Mouse (Mus musculus): ENCODE measurements around the gene Endov. TPM values are rescaled to one million over a fixed set of nuclear protein-coding genes. Genes with fewer than 3 reads are reported as not detected.

The Endov gene
- polyA plus RNA-seq, 1 experiment from 2014 or later = 10.9 TPM

DNA sequence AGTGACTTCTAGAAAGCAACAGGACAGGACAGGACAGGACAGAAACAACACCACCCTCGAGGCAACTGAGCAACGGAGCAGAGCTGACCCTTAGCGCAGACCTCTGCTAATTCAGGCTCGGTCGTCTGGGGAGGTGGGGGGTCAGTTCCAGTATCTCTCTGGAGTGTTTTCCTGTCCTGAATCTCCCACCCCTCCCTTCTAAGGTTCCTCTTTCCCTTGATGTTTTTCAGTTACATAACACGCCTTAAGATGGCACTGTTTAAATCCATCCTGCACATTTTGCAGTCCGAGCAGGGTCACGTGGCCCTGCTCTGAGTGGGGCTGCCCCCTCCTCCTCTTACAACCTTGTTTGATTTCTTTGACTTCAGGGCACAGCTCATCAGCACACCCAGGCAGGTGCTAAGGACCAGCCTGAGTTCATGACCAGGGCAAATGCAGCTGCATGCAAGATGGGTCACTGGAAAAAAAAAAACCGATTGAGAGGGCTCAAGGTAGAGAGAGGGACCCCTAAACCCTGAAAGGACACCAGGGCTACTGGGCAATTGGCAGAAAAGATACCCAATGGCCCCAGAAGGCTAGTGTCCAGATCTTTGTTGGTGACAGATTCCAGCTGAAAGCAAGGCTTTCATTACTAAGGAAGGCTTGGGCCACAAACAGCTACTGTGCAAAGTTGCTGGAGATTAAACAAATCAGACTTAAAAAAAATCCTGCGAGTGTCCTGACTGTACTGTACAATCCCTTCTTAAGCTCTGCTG is 54.8 kb downstream of the Endov start:
- peak overlapping the region; percentile 100 for H3K4me2 ChIP-seq (ENCODE audit: low read depth, low read length)
- no peak overlapping the region for H3K9ac ChIP-seq (ENCODE audit: low read depth, low read length)
- H3K27me3 ChIP-seq (replicated peaks; ENCODE audit: control insufficient read depth, insufficient read depth, low read length) = peaks cover 90% of the 10 kb centered on the region
- H3K9me3 ChIP-seq (ENCODE audit: control insufficient read depth, low read length) = no peaks in the 10 kb centered on the region
- H3K4me1 ChIP-seq (ENCODE audit: control insufficient read depth, insufficient read depth, low read length) = peaks cover 20% of the 10 kb centered on the region
- 4% methylated on average over 10 of the region's 10 CpGs for WGBS
- ATAC-seq (ENCODE audit: low read depth) (no peak), DNase-seq (ENCODE audit: low spot score) (no peak)
- H3K36me3 ChIP-seq (ENCODE audit: control insufficient read depth, insufficient read depth, low read length) = no peaks in the 10 kb centered on the region
- peak overlapping the region; percentile 54 for H3K4me3 ChIP-seq (ENCODE audit: low read depth, low read length)
- H3K27ac ChIP-seq (replicated peaks; ENCODE audit: low read depth, low read length) = no peak overlapping the region

DNA sequence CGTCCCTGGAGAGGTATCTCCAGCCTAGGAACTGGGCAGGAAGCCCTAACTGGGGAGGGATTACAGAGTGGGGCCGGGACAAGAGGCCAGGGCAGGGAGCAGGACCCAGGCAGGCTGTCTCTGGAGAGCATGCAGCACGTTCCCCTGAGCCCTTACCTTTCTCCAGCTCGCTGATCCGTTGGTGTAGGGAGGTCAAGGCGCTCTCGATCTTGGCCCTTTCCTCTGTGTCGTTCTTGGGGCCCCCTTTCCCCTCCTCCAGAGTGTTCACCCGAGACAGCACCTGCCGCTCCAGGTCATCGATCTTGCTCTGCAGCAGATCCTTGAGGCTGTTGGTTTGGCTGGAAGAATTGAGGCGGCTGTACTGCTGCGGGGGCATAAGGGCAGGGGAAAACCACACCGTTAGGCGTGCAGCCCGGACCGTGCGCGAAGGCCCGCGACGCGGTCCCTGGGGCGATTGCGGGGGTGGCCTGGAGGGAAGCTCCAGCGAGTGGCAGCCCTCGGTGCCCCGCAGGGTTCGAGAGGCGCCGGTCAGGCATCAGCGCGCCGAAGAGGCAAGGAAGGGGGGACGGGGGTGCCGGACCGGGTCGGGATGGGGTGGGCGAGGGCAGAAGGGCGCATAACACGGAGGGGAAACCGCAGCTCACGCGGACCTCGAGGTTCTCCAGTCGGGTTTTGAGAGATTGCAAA is 55.5 kb downstream of the Endov start:
- DNase-seq (ENCODE audit: low spot score) = no peak
- H3K4me1 ChIP-seq (ENCODE audit: control insufficient read depth, insufficient read depth, low read length) = peaks cover 20% of the 10 kb centered on the region

DNA sequence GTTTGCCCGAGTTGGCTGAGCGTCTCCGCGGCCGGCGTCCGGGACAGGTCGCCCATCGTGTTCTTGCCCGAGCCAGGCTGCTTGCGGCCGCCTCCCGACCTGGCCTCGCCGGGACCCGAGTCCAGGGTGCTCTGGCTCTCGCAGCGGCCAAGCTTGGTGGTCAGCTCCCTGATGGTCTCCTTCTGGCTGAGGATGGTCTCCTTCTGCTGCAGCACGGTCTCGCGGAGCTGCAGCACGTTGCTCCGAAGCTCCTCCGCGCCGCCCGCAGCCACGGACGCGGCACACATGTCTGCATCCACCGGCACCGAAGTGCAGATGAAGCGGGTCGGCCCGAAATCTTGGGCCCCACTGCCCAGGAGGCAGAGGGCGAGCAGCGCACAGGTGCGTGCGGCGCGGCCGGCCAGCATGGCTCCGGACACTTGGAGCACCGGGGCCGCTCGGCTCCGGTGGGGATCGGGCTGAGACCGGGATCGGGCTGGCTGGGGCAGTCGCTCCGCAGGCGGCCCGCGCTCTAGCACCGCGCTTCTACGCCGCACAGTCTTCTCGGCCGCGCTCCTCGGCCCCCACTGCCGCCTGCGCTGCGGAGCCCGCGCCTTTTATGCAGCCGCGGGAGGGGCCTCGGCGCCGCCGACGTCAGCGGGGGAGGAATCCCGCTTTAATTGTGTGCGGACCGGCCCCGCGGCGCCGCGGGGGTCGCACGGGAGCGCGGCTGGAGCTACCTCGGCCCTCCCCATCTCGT is 56.2 kb downstream of the Endov start, which contains the start of gene Nptx1:
Gene Nptx1, minus strand, starts transcription at position 571 of the 739 bp plus-strand sequence.
- Histone ChIP-seq H3K9ac (ENCODE audit: low read depth, low read length) (peak within 1 kb of the TSS; percentile 60), H3K4me1 (ENCODE audit: control insufficient read depth, insufficient read depth, low read length) (peaks cover 20% of the 10 kb centered on the region), H3K9me3 (ENCODE audit: control insufficient read depth, low read length) (no peaks in the 10 kb centered on the region), H3K36me3 (ENCODE audit: control insufficient read depth, insufficient read depth, low read length) (no peaks in the 10 kb centered on the region), H3K27me3 (replicated peaks; ENCODE audit: control insufficient read depth, insufficient read depth, low read length) (peaks cover 91% of the 10 kb centered on the region), H3K4me3 (ENCODE audit: low read depth, low read length) (peak within 1 kb of the TSS; percentile 54), H3K27ac (replicated peaks; ENCODE audit: low read depth, low read length) (no peak within 1 kb of the TSS), H3K4me2 (ENCODE audit: low read depth, low read length) (peak within 1 kb of the TSS; percentile 100)
- 0% methylated on average over 34 of the region's 90 CpGs for WGBS
- DNase-seq (ENCODE audit: low spot score) = no peak
- peak; percentile 35; the same call in 1 of the 2 replicates for ATAC-seq (ENCODE audit: low read depth)

More for the DNA sequence above, 55.5 kb downstream of the Endov start:
- under 1% methylated on average over 34 of the region's 46 CpGs for WGBS
- Histone ChIP-seq H3K9ac (ENCODE audit: low read depth, low read length) (peak overlapping the region; percentile 60), H3K36me3 (ENCODE audit: control insufficient read depth, insufficient read depth, low read length) (no peaks in the 10 kb centered on the region), H3K27me3 (replicated peaks; ENCODE audit: control insufficient read depth, insufficient read depth, low read length) (peaks cover 96% of the 10 kb centered on the region), H3K27ac (replicated peaks; ENCODE audit: low read depth, low read length) (no peak overlapping the region), H3K4me3 (ENCODE audit: low read depth, low read length) (peak overlapping the region; percentile 54), H3K9me3 (ENCODE audit: control insufficient read depth, low read length) (no peaks in the 10 kb centered on the region), H3K4me2 (ENCODE audit: low read depth, low read length) (peak overlapping the region; percentile 100)
- ATAC-seq (ENCODE audit: low read depth) = no peak

DNA sequence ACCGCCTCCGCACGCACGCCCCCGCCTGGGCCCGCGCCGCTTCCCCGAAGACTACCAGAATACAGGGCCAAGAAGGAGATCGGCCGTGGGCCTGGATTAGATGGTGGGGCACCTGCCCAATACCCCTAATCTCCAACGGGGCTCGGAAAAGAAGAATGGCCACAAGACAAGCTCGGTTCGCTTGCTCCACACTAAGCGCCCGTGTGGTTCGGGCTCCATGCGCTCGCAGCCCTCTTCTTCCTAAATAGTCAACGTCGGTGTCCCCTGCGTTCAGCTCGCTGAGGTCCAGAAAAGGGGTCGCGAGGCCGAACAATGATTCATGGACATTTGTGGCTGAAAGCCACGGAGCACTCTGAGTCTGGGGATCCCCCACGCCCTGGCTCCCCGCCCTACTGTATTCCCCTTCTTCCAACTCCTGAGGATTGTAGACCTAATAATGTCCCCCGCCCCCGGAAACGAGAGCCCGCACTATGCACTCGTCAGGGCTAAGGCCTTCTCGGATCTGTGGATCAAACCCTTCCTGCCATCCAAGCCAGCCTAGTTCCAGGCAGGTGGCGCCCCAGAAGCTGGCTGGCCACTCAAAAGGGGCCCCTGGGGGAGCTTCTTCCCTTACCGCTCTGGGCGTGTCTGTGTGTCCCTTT is 56.9 kb downstream of the Endov start:
- DNase-seq (ENCODE audit: low spot score) = no peak
- Histone ChIP-seq H3K9me3 (ENCODE audit: control insufficient read depth, low read length) (no peaks in the 10 kb centered on the region), H3K9ac (ENCODE audit: low read depth, low read length) (peak overlapping the region; percentile 60), H3K27ac (replicated peaks; ENCODE audit: low read depth, low read length) (no peak overlapping the region), H3K4me2 (ENCODE audit: low read depth, low read length) (peak overlapping the region; percentile 100), H3K4me1 (ENCODE audit: control insufficient read depth, insufficient read depth, low read length) (peaks cover 20% of the 10 kb centered on the region), H3K27me3 (replicated peaks; ENCODE audit: control insufficient read depth, insufficient read depth, low read length) (peaks cover 84% of the 10 kb centered on the region), H3K36me3 (ENCODE audit: control insufficient read depth, insufficient read depth, low read length) (no peaks in the 10 kb centered on the region), H3K4me3 (ENCODE audit: low read depth, low read length) (peak overlapping the region; percentile 54)
- WGBS = 2% methylated on average over 30 of the region's 39 CpGs
- ATAC-seq (ENCODE audit: low read depth) = 0 out of 2 replicates have a peak, but pooled peaks have one; percentile 8

DNA sequence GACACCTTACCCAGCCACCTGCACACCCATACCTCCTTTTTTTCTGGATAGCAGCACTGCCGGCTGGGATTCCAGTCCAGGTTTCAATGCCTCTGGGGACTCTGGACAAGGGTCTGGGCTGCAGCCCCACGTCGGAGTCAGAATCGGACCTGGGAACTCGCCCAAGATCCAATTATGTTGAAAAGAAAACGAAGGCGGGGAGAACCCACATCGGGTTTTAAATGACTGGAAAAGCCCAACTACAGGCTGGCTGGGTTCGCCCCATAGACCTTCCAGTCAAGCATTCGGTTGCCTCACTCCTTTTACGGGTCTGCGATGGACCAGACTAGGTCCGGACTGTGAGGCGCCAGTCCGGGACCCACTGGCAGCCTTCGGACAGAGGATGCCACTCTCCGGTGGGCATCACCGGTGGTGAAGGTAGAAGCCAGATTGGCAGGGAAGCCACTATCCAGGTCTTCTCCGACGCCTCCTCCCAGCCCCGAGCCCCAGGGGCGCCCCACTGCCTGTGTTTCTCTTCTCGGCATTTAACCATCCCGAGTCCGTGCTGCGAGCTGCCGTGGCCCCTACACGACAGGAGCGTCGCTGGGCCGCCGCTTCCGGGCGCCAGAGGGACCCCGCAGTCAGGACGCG is 57.7 kb downstream of the Endov start:
- peaks cover 76% of the 10 kb centered on the region for H3K27me3 ChIP-seq (replicated peaks; ENCODE audit: control insufficient read depth, insufficient read depth, low read length)
- H3K9ac ChIP-seq (ENCODE audit: low read depth, low read length) = peak overlapping the region; percentile 51
- DNase-seq (ENCODE audit: low spot score) (no peak), ATAC-seq (ENCODE audit: low read depth) (no peak)
- peaks cover 20% of the 10 kb centered on the region for H3K4me1 ChIP-seq (ENCODE audit: control insufficient read depth, insufficient read depth, low read length)
- H3K36me3 ChIP-seq (ENCODE audit: control insufficient read depth, insufficient read depth, low read length) = no peaks in the 10 kb centered on the region
- H3K9me3 ChIP-seq (ENCODE audit: control insufficient read depth, low read length) = no peaks in the 10 kb centered on the region
- peak overlapping the region; percentile 100 for H3K4me2 ChIP-seq (ENCODE audit: low read depth, low read length)
- no peak overlapping the region for H3K27ac ChIP-seq (replicated peaks; ENCODE audit: low read depth, low read length)
- WGBS = 2% methylated on average over 35 of the region's 37 CpGs
- peak overlapping the region; percentile 54 for H3K4me3 ChIP-seq (ENCODE audit: low read depth, low read length)

DNA sequence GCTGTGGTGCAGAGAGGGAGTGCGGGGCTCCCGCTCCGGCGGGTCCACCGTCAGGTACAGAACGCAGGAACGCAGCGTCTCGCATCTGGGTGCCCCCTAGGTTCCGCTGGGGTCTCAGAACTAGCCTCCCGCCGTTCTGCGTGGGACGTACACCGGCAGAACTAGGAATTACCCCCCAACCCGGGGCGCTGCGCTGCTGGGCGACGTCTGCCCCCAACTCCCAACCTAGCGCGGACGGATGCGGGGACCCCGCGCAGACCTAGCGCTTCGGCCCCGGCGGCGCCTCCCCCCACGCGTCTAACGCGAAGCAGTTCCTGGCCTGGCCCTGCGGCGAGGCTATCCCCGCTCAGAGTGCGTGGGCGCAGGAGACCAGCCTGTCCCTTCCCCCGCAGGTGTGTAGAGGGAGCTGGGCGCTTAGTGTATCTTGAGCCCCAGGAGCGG is 58.2 kb downstream of the Endov start:
- peaks cover 20% of the 10 kb centered on the region for H3K4me1 ChIP-seq (ENCODE audit: control insufficient read depth, insufficient read depth, low read length)
- DNase-seq (ENCODE audit: low spot score) = no peak

DNA sequence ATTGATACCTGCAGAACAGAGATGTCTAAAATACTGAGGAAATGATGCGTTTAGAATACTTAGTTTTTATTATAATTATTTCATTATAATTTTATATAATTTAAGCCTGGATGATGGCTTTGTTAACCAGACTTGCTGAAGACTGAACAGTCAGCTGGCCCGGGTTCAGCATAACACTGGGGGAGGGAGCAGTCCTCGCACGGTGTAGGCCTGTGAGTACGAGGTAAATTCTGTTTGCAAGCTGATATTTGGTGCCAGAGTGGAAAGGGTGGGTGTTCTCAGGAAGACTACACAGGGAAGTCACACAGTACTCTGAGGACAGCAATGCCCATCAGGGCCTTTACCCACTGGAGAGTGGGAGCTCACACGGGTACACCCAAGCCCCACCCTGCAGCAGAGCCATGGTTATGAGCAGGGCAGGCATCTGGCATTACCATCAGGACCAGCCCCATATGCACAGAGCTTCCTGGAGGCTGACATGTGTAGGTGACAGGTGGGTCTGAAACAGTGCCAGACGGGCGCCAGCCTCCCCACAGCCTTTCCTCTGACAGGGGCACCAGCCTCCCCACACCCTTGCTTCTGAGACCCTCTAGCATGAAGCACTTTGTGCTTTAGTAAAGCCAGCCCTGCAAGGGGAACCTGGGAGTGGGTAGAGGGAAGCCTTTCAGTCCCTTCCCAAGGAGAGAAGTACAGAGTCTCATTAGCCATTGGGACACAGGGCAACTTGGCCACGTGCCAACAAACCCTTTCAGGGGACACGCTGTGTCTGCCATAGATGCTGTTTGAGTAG is 59.6 kb downstream of the Endov start:
- H3K9me3 ChIP-seq (ENCODE audit: control insufficient read depth, low read length) = no peaks in the 10 kb centered on the region
- H3K9ac ChIP-seq (ENCODE audit: low read depth, low read length) = no peak overlapping the region
- no peak overlapping the region for H3K4me2 ChIP-seq (ENCODE audit: low read depth, low read length)
- ATAC-seq (ENCODE audit: low read depth) (no peak), DNase-seq (ENCODE audit: low spot score) (no peak)
- H3K27ac ChIP-seq (replicated peaks; ENCODE audit: low read depth, low read length) = no peak overlapping the region
- H3K4me1 ChIP-seq (ENCODE audit: control insufficient read depth, insufficient read depth, low read length) = peaks cover 20% of the 10 kb centered on the region
- WGBS = 41% methylated on average over 8 of the region's 10 CpGs
- no peak overlapping the region for H3K4me3 ChIP-seq (ENCODE audit: low read depth, low read length)
- peaks cover 57% of the 10 kb centered on the region for H3K27me3 ChIP-seq (replicated peaks; ENCODE audit: control insufficient read depth, insufficient read depth, low read length)
- no peaks in the 10 kb centered on the region for H3K36me3 ChIP-seq (ENCODE audit: control insufficient read depth, insufficient read depth, low read length)

More for the DNA sequence above, 58.2 kb downstream of the Endov start:
- Histone ChIP-seq H3K9me3 (ENCODE audit: control insufficient read depth, low read length) (no peaks in the 10 kb centered on the region), H3K4me2 (ENCODE audit: low read depth, low read length) (peak overlapping the region; percentile 100), H3K4me3 (ENCODE audit: low read depth, low read length) (peak overlapping the region; percentile 54), H3K27ac (replicated peaks; ENCODE audit: low read depth, low read length) (no peak overlapping the region), H3K36me3 (ENCODE audit: control insufficient read depth, insufficient read depth, low read length) (no peaks in the 10 kb centered on the region), H3K27me3 (replicated peaks; ENCODE audit: control insufficient read depth, insufficient read depth, low read length) (peaks cover 71% of the 10 kb centered on the region), H3K9ac (ENCODE audit: low read depth, low read length) (peak overlapping the region; percentile 51)
- 2% methylated on average over 25 of the region's 43 CpGs for WGBS
- ATAC-seq (ENCODE audit: low read depth) = no peak
